Mouse (Mus musculus) olfactory bulb, adult 2 months (tissue): ENCODE measurements around the gene Cideb.

Source experiments
- CTCF ChIP-seq: fragments of 200-500 bp; IDR thresholded peaks from 2 replicates; pipeline ENCODE4 v1.5.1; 2012; ENCODE audit warnings: low read depth, mild to moderate bottlenecking, low read length, moderate library complexity; ENCODE audit not compliant: insufficient read depth
- POLR2A ChIP-seq: fragments of 200-500 bp; IDR thresholded peaks from 2 replicates; pipeline ENCODE4 v1.6.1; 2012; ENCODE audit warnings: mild to moderate bottlenecking, low read depth, low read length, moderate library complexity; ENCODE audit not compliant: insufficient read depth

- TF ChIP-seq CTCF (no peak), POLR2A (no peak)
Observed at GRCm38 (mm10) chr14:55722438-55722945, 35.8 kb downstream of the Cideb start.
